Mouse (Mus musculus): Measurements from ENCODE around the gene Nfkbib. TPM values are rescaled to one million over a fixed set of nuclear protein-coding genes. Genes with fewer than 3 reads are reported as not detected.

Nfkbib gene
- polyA plus RNA-seq, 1 experiment from 2014 or later, result 45.6 TPM

DNA sequence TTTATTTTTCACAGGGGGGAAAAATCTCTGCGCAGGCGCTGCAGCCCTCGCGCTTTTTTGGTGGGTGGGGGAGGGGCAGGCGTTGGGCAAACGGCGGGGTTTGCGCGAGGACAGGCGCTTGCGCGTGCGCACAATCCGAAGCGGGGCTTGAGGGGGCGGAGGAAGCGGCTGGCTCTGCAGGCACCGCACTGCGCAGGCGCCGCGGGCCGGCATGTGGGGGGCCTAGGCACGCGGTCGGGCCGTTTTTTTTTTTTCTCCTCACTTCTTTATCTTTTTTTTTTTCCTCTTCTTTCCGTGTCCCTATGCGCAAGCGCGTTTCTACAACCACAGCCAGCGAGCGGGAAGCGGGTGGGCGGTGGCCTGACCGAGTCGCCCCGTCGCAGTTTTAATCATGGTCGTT, 43.9 kb upstream of the Nfkbib start:
- Histone ChIP-seq H3K9me3 (ENCODE audit: control insufficient read depth, low read length) (no peaks in the 10 kb centered on the region), H3K4me2 (ENCODE audit: low read depth, low read length, severe bottlenecking) (peak overlapping the region; percentile 95), H3K27ac (ENCODE audit: low read depth, low read length) (peak overlapping the region; percentile 97), H3K4me3 (ENCODE audit: low read depth, low read length) (peak overlapping the region; percentile 92), H3K36me3 (ENCODE audit: control insufficient read depth, insufficient read depth, low read length) (peaks cover 28% of the 10 kb centered on the region), H3K4me1 (replicated peaks; ENCODE audit: control insufficient read depth, insufficient read depth, low read length) (peaks cover 28% of the 10 kb centered on the region), H3K27me3 (ENCODE audit: control insufficient read depth, insufficient read depth, low read length) (no peaks in the 10 kb centered on the region), H3K9ac (ENCODE audit: low read length) (peak overlapping the region; percentile 97)
- DNase-seq (ENCODE audit: low spot score) (peak; percentile 98), ATAC-seq (replicated peaks; ENCODE audit: low FRiP score) (peak; percentile 17; the same call in 1 of the 2 replicates)
- WGBS, result under 1% methylated on average over 39 of the region's 40 CpGs

- Histone ChIP-seq H3K4me3 (ENCODE audit: low read depth, low read length) (peak overlapping the region; percentile 92), H3K27ac (ENCODE audit: low read depth, low read length) (peak overlapping the region; percentile 98), H3K9ac (ENCODE audit: low read length) (peak overlapping the region; percentile 97), H3K36me3 (ENCODE audit: control insufficient read depth, insufficient read depth, low read length) (peaks cover 21% of the 10 kb centered on the region), H3K4me1 (replicated peaks; ENCODE audit: control insufficient read depth, insufficient read depth, low read length) (peaks cover 26% of the 10 kb centered on the region), H3K9me3 (ENCODE audit: control insufficient read depth, low read length) (no peaks in the 10 kb centered on the region), H3K4me2 (ENCODE audit: low read depth, low read length, severe bottlenecking) (peak overlapping the region; percentile 97), H3K27me3 (ENCODE audit: control insufficient read depth, insufficient read depth, low read length) (no peaks in the 10 kb centered on the region)
- WGBS, result under 1% methylated on average over 69 of the region's 70 CpGs
- DNase-seq (ENCODE audit: low spot score) (peak; percentile 99), ATAC-seq (replicated peaks; ENCODE audit: low FRiP score) (peak; percentile 91)
These were observed 43.1 kb upstream of the Nfkbib start for GRCm38 (mm10) chr7:28810107-28811066.

DNA sequence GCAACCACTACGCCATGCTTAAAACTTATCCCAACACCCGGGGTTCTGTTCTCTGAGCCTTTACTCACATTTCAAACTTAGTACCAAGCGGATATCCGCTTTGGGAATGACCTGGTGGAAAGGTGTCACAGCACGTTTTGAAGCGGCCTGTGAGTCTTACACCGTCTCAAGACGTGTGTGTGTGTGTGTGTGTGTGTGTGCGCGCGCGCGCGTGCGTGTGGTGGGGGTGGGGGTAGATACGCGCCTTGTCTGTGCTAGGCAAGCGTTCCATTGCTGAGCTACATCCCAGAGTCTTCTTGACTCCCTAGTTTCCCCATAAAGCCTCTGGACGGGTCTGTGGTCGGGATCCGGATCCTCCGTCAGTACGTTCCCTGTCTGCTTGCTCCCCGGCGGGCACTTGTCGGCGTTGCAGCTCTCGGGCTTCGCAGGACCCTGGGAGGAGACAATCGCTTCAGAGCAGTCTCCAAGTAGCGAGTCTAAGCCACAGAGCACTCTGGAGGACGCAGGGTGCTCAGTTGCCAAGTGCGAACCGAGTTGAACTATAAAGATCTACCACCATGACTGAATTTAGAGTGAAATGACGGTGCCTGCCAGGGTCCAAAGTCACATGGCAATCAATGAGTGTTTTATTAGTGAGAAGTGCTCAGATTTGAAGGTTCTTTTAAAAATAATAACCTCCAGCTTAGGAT, 42.2 kb upstream of the Nfkbib start:
- WGBS, result 0% methylated on average over 35 of the region's 35 CpGs
- H3K4me1 ChIP-seq (replicated peaks; ENCODE audit: control insufficient read depth, insufficient read depth, low read length), result peaks cover 21% of the 10 kb centered on the region; the same call in 1 of the 2 replicates

GRCm38 (mm10) chr7:28808957-28809393, 41.7 kb upstream of the Nfkbib start:
- Histone ChIP-seq H3K27me3 (ENCODE audit: control insufficient read depth, insufficient read depth, low read length) (no peaks in the 10 kb centered on the region), H3K9ac (ENCODE audit: low read length) (peak overlapping the region; percentile 88), H3K4me1 (replicated peaks; ENCODE audit: control insufficient read depth, insufficient read depth, low read length) (peaks cover 20% of the 10 kb centered on the region; the same call in 1 of the 2 replicates), H3K36me3 (ENCODE audit: control insufficient read depth, insufficient read depth, low read length) (peaks cover 8% of the 10 kb centered on the region), H3K4me2 (ENCODE audit: low read depth, low read length, severe bottlenecking) (peak overlapping the region; percentile 97), H3K27ac (ENCODE audit: low read depth, low read length) (peak overlapping the region; percentile 98), H3K9me3 (ENCODE audit: control insufficient read depth, low read length) (no peaks in the 10 kb centered on the region), H3K4me3 (ENCODE audit: low read depth, low read length) (peak overlapping the region; percentile 92)
- DNase-seq (ENCODE audit: low spot score) (peak; percentile 97), ATAC-seq (replicated peaks; ENCODE audit: low FRiP score) (peak; percentile 65)
- WGBS, result 0% methylated on average over 31 of the region's 32 CpGs

More for the DNA sequence above, 42.2 kb upstream of the Nfkbib start:
- DNase-seq (ENCODE audit: low spot score), result peak; percentile 88
- Histone ChIP-seq H3K4me3 (ENCODE audit: low read depth, low read length) (peak overlapping the region; percentile 92), H3K27ac (ENCODE audit: low read depth, low read length) (peak overlapping the region; percentile 98), H3K4me2 (ENCODE audit: low read depth, low read length, severe bottlenecking) (peak overlapping the region; percentile 97), H3K27me3 (ENCODE audit: control insufficient read depth, insufficient read depth, low read length) (no peaks in the 10 kb centered on the region), H3K9ac (ENCODE audit: low read length) (peak overlapping the region; percentile 88), H3K9me3 (ENCODE audit: control insufficient read depth, low read length) (no peaks in the 10 kb centered on the region), H3K36me3 (ENCODE audit: control insufficient read depth, insufficient read depth, low read length) (peaks cover 13% of the 10 kb centered on the region)
- peak; percentile 27 for ATAC-seq (replicated peaks; ENCODE audit: low FRiP score)

DNA sequence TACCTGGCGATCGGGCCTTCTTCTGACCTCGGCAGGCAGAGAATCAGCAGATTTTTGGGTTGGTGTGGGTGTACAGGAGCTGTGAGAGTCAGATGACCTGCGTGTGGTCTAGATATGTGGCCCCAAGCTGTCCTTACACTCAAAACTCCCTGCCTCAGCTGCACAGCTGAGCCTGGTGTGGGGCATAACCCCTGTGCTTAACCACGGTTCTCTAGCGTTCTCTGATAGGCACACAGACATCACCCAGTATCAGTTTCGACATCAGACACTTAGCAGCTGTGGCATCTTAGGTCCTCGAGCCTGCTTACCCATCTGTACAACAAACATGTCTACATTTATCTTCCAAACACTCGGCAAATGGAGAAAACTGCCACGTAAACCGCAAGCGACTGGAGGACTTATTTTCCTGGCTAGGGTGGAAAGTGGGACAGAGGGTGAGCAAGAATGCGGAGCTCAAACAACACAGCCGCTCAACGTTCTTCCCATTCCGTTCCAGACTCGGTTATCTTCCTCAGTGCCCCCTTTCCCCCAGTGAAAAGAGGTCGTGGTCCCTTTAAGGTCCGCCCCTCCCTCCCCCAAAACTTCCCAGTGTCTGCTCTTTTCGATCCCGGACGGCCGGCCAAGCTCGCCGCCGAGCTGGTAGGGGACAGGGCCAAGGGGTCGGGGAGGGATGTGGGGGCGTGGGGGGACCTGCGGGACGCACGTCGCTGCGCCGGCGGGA, 41.1 kb upstream of the Nfkbib start, which contains the start of gene Hnrnpl:
Gene Hnrnpl (plus strand): TSS at position 321 of the 721 bp plus-strand sequence.
- H3K4me1 ChIP-seq (replicated peaks; ENCODE audit: control insufficient read depth, insufficient read depth, low read length), result peaks cover 19% of the 10 kb centered on the region; the same call in 1 of the 2 replicates
- ATAC-seq (replicated peaks; ENCODE audit: low FRiP score) (peak; percentile 4; the same call in 1 of the 2 replicates), DNase-seq (ENCODE audit: low spot score) (no peak)
- H3K4me3 ChIP-seq (ENCODE audit: low read depth, low read length), result peak within 1 kb of the TSS; percentile 92
- peaks cover 2% of the 10 kb centered on the region for H3K36me3 ChIP-seq (ENCODE audit: control insufficient read depth, insufficient read depth, low read length)
- peak within 1 kb of the TSS; percentile 88 for H3K9ac ChIP-seq (ENCODE audit: low read length)
- no peaks in the 10 kb centered on the region for H3K27me3 ChIP-seq (ENCODE audit: control insufficient read depth, insufficient read depth, low read length)
- peak within 1 kb of the TSS; percentile 97 for H3K4me2 ChIP-seq (ENCODE audit: low read depth, low read length, severe bottlenecking)
- H3K27ac ChIP-seq (ENCODE audit: low read depth, low read length), result peak within 1 kb of the TSS; percentile 98
- H3K9me3 ChIP-seq (ENCODE audit: control insufficient read depth, low read length), result no peaks in the 10 kb centered on the region
- WGBS, result 5% methylated on average over 35 of the region's 35 CpGs

DNA sequence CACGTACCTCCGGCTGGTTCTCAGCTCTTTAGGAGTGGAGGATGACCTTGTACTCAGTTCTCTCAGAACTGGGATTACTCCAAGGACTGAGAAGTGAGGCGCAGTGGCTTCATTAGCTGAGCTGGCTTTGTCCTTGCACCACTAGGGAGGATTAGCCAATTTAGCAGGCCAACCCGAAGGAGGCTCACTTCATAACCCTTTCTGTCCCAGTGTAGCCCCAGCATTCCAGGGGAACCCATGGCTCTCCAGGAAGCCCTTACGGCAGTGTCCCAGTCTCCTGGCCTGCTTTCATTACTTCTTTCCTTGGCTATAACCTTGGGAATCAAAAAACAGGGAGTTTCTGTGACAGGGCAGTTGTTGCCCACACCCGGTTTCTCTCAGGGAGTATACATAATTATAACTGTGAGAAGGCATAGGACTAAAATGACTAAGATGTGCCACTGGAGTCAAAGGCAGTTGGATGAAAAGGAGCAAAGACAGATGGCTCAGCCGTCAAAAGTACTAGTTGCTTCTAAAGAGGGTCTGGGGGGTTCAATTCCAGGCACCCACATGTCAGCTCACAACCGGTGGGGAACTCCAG, 40.4 kb upstream of the Nfkbib start:
- Histone ChIP-seq H3K9me3 (ENCODE audit: control insufficient read depth, low read length) (no peaks in the 10 kb centered on the region), H3K36me3 (ENCODE audit: control insufficient read depth, insufficient read depth, low read length) (no peaks in the 10 kb centered on the region; the same call in 1 of the 2 replicates), H3K4me2 (ENCODE audit: low read depth, low read length, severe bottlenecking) (peak overlapping the region; percentile 97), H3K4me3 (ENCODE audit: low read depth, low read length) (peak overlapping the region; percentile 92), H3K27me3 (ENCODE audit: control insufficient read depth, insufficient read depth, low read length) (no peaks in the 10 kb centered on the region), H3K4me1 (replicated peaks; ENCODE audit: control insufficient read depth, insufficient read depth, low read length) (peaks cover 24% of the 10 kb centered on the region; the same call in 1 of the 2 replicates), H3K27ac (ENCODE audit: low read depth, low read length) (peak overlapping the region; percentile 41), H3K9ac (ENCODE audit: low read length) (peak overlapping the region; percentile 88)
- DNase-seq (ENCODE audit: low spot score) (no peak), ATAC-seq (replicated peaks; ENCODE audit: low FRiP score) (no peak)
- 24% methylated on average over 7 of the region's 8 CpGs for WGBS

GRCm38 (mm10) chr7:28806869-28807268, 39.6 kb upstream of the Nfkbib start:
- ATAC-seq (replicated peaks; ENCODE audit: low FRiP score), result no peak
- no peak for DNase-seq (ENCODE audit: low spot score)
- Histone ChIP-seq H3K27ac (ENCODE audit: low read depth, low read length) (no peak overlapping the region), H3K9me3 (ENCODE audit: control insufficient read depth, low read length) (no peaks in the 10 kb centered on the region), H3K36me3 (ENCODE audit: control insufficient read depth, insufficient read depth, low read length) (no peaks in the 10 kb centered on the region), H3K4me3 (ENCODE audit: low read depth, low read length) (no peak overlapping the region), H3K27me3 (ENCODE audit: control insufficient read depth, insufficient read depth, low read length) (no peaks in the 10 kb centered on the region), H3K4me2 (ENCODE audit: low read depth, low read length, severe bottlenecking) (no peak overlapping the region), H3K9ac (ENCODE audit: low read length) (no peak overlapping the region), H3K4me1 (replicated peaks; ENCODE audit: control insufficient read depth, insufficient read depth, low read length) (peaks cover 18% of the 10 kb centered on the region; the same call in 1 of the 2 replicates)
- 78% methylated on average over 4 of the region's 4 CpGs for WGBS
